Mouse (Mus musculus) limb, embryonic 13.5 days (tissue): Measurements from ENCODE around the gene Aox1. TPM values are rescaled to one million over a fixed set of nuclear protein-coding genes. Genes with fewer than 3 reads are reported as not detected.

Experiments
- ATAC-seq: fragments of 200-750 bp; cut with Nextera tagmentation; 2 replicates; pipeline ENCODE4 v1.8.0; 2017; ENCODE audit warnings: low read depth, moderate number of reproducible peaks, moderate TSS enrichment; ENCODE audit not compliant: low FRiP score
- H3K27ac ChIP-seq: fragments of 300-500 bp; sonication (generic); 2 replicates; pipeline ENCODE4 v1.5.1; 2015; ENCODE audit warnings: inconsistent platforms, mild to moderate bottlenecking, moderate library complexity
- H3K27me3 ChIP-seq: fragments of 300-500 bp; sonication (generic); 2 replicates; pipeline ENCODE4 v1.6.1; 2015; ENCODE audit warnings: mild to moderate bottlenecking, inconsistent platforms
- H3K36me3 ChIP-seq: fragments of 300-500 bp; sonication (generic); 2 replicates; pipeline ENCODE4 v1.6.1; 2015; ENCODE audit warnings: inconsistent platforms, mild to moderate bottlenecking, moderate library complexity
- H3K4me1 ChIP-seq: fragments of 300-500 bp; sonication (generic); 2 replicates; pipeline ENCODE4 v1.6.1; 2015; ENCODE audit warnings: inconsistent platforms
- H3K4me2 ChIP-seq: fragments of 300-500 bp; sonication (generic); replicated peaks from 2 replicates; pipeline ENCODE4 v1.6.1; 2015; ENCODE audit warnings: inconsistent platforms, mild to moderate bottlenecking, moderate library complexity
- H3K4me3 ChIP-seq: fragments of 300-500 bp; sonication (generic); 2 replicates; pipeline ENCODE4 v1.5.1; 2015; ENCODE audit warnings: moderate library complexity, mild to moderate bottlenecking, inconsistent platforms
- H3K9ac ChIP-seq: fragments of 300-500 bp; sonication (generic); 2 replicates; pipeline ENCODE4 v1.6.1; 2015; ENCODE audit warnings: mild to moderate bottlenecking, inconsistent platforms
- H3K9me3 ChIP-seq: fragments of 300-500 bp; sonication (generic); 2 replicates; pipeline ENCODE4 v1.6.1; 2016; ENCODE audit warnings: inconsistent platforms
- WGBS: fragments of 180-500 bp; shearing (Covaris S2); methylation state at CpG from one replicate; pipeline ENCODE4 v1.1.7; 2015; 5-methylcytosine and 5-hydroxymethylcytosine counted together
- polyA plus RNA-seq: library from polyadenylated mRNA; unstranded; fragments of >200 nt; fragmentation: Nextera tagmentation; extraction: Ambion mirVana; gene quantifications from 2 replicates; pipeline ENCODE4 v1.2.1, GENCODE M21; 2015

Gene Aox1
- polyA plus RNA-seq, 1 experiment from 2014 or later, result 0.38 TPM

- Histone ChIP-seq H3K9ac (no peak overlapping the region), H3K4me2 (no peak overlapping the region), H3K4me1 (no peaks in the 10 kb centered on the region), H3K36me3 (no peaks in the 10 kb centered on the region), H3K9me3 (no peaks in the 10 kb centered on the region), H3K27ac (no peak overlapping the region), H3K4me3 (no peak overlapping the region), H3K27me3 (no peaks in the 10 kb centered on the region)
- no peak for ATAC-seq
- WGBS, result 75% methylated on average over 6 of the region's 6 CpGs
These were observed 84.4 kb downstream of the Aox1 start for GRCm38 (mm10) chr1:58114021-58114560.

- Histone ChIP-seq H3K4me2 (no peak overlapping the region), H3K9me3 (no peaks in the 10 kb centered on the region), H3K27ac (no peak overlapping the region), H3K4me1 (no peaks in the 10 kb centered on the region), H3K27me3 (no peaks in the 10 kb centered on the region), H3K4me3 (no peak overlapping the region), H3K9ac (no peak overlapping the region), H3K36me3 (no peaks in the 10 kb centered on the region)
- 72% methylated on average over 12 of the region's 12 CpGs for WGBS
- ATAC-seq, result no peak
These were observed 85.1 kb downstream of the Aox1 start for GRCm38 (mm10) chr1:58114666-58115375.

GRCm38 (mm10) chr1:58118231-58118630 is 88.5 kb downstream of the Aox1 start:
- Histone ChIP-seq H3K4me2 (no peak overlapping the region), H3K9me3 (no peaks in the 10 kb centered on the region), H3K36me3 (no peaks in the 10 kb centered on the region), H3K9ac (no peak overlapping the region), H3K4me3 (no peak overlapping the region), H3K4me1 (no peaks in the 10 kb centered on the region), H3K27ac (no peak overlapping the region), H3K27me3 (no peaks in the 10 kb centered on the region)
- 90% methylated on average over 3 of the region's 3 CpGs for WGBS
- ATAC-seq, result no peak

- no peak overlapping the region for H3K27ac ChIP-seq
- H3K4me1 ChIP-seq, result no peaks in the 10 kb centered on the region
- WGBS, result 88% methylated on average over 8 of the region's 8 CpGs
- H3K4me2 ChIP-seq, result no peak overlapping the region
- H3K9ac ChIP-seq, result no peak overlapping the region
- no peaks in the 10 kb centered on the region for H3K27me3 ChIP-seq
- ATAC-seq, result no peak
- no peaks in the 10 kb centered on the region for H3K9me3 ChIP-seq
- H3K36me3 ChIP-seq, result no peaks in the 10 kb centered on the region
- H3K4me3 ChIP-seq, result no peak overlapping the region
These were observed 95.2 kb downstream of the Aox1 start for GRCm38 (mm10) chr1:58124901-58125300.

GRCm38 (mm10) chr1:58137891-58138290 is 108.2 kb downstream of the Aox1 start:
- no peak overlapping the region for H3K27ac ChIP-seq
- no peaks in the 10 kb centered on the region for H3K36me3 ChIP-seq
- H3K4me3 ChIP-seq, result no peak overlapping the region
- H3K4me2 ChIP-seq, result no peak overlapping the region
- H3K9ac ChIP-seq, result no peak overlapping the region
- H3K4me1 ChIP-seq, result no peaks in the 10 kb centered on the region
- no peak for ATAC-seq
- H3K27me3 ChIP-seq, result no peaks in the 10 kb centered on the region
- peaks cover 9% of the 10 kb centered on the region; the same call in 1 of the 2 replicates for H3K9me3 ChIP-seq

- no peaks in the 10 kb centered on the region for H3K4me1 ChIP-seq
- no peak overlapping the region for H3K9ac ChIP-seq
- H3K4me3 ChIP-seq, result no peak overlapping the region
- H3K27ac ChIP-seq, result no peak overlapping the region
- H3K27me3 ChIP-seq, result no peaks in the 10 kb centered on the region
- 90% methylated on average over 9 of the region's 9 CpGs for WGBS
- no peaks in the 10 kb centered on the region for H3K36me3 ChIP-seq
- ATAC-seq, result no peak
- H3K4me2 ChIP-seq, result no peak overlapping the region
- peaks cover 9% of the 10 kb centered on the region; the same call in 1 of the 2 replicates for H3K9me3 ChIP-seq
These were observed 109.3 kb downstream of the Aox1 start for GRCm38 (mm10) chr1:58138986-58139385.

GRCm38 (mm10) chr1:58140607-58141006 is 110.9 kb downstream of the Aox1 start:
- WGBS, result 85% methylated on average over 5 of the region's 5 CpGs
- no peak for ATAC-seq

GRCm38 (mm10) chr1:58144384-58145069 is 114.8 kb downstream of the Aox1 start:
- WGBS, result 70% methylated on average over 10 of the region's 10 CpGs
- no peaks in the 10 kb centered on the region for H3K27me3 ChIP-seq
- no peak overlapping the region for H3K27ac ChIP-seq
- no peaks in the 10 kb centered on the region for H3K4me1 ChIP-seq
- no peak overlapping the region for H3K4me2 ChIP-seq
- H3K9ac ChIP-seq, result no peak overlapping the region
- H3K4me3 ChIP-seq, result no peak overlapping the region
- peaks cover 3% of the 10 kb centered on the region; the same call in 1 of the 2 replicates for H3K9me3 ChIP-seq
- no peak for ATAC-seq
- no peaks in the 10 kb centered on the region for H3K36me3 ChIP-seq

More at GRCm38 (mm10) chr1:58140607-58141006, 110.9 kb downstream of the Aox1 start:
- H3K27ac ChIP-seq, result no peak overlapping the region
- H3K9ac ChIP-seq, result no peak overlapping the region
- H3K27me3 ChIP-seq, result no peaks in the 10 kb centered on the region
- no peak overlapping the region for H3K4me2 ChIP-seq
- H3K36me3 ChIP-seq, result no peaks in the 10 kb centered on the region
- H3K9me3 ChIP-seq, result peaks cover 9% of the 10 kb centered on the region; the same call in 1 of the 2 replicates
- no peak overlapping the region for H3K4me3 ChIP-seq
- H3K4me1 ChIP-seq, result no peaks in the 10 kb centered on the region

- WGBS, result 89% methylated on average over 10 of the region's 10 CpGs
- Histone ChIP-seq H3K4me3 (no peak overlapping the region), H3K27ac (no peak overlapping the region), H3K36me3 (no peaks in the 10 kb centered on the region), H3K4me2 (no peak overlapping the region), H3K27me3 (no peaks in the 10 kb centered on the region), H3K9ac (no peak overlapping the region), H3K4me1 (no peaks in the 10 kb centered on the region), H3K9me3 (no peaks in the 10 kb centered on the region)
- no peak for ATAC-seq
These were observed 116.3 kb downstream of the Aox1 start for GRCm38 (mm10) chr1:58146026-58146425.

- Histone ChIP-seq H3K9me3 (no peaks in the 10 kb centered on the region), H3K36me3 (no peaks in the 10 kb centered on the region), H3K9ac (no peak overlapping the region), H3K27me3 (no peaks in the 10 kb centered on the region), H3K27ac (no peak overlapping the region), H3K4me2 (no peak overlapping the region), H3K4me3 (no peak overlapping the region), H3K4me1 (no peaks in the 10 kb centered on the region)
- 67% methylated on average over 6 of the region's 6 CpGs for WGBS
- ATAC-seq, result no peak
These were observed 118.0 kb downstream of the Aox1 start for GRCm38 (mm10) chr1:58147776-58148175.

GRCm38 (mm10) chr1:58152247-58152646 is 122.5 kb downstream of the Aox1 start:
- ATAC-seq, result no peak
- no peaks in the 10 kb centered on the region for H3K9me3 ChIP-seq
- no peaks in the 10 kb centered on the region for H3K36me3 ChIP-seq
- H3K27ac ChIP-seq, result no peak overlapping the region
- WGBS, result 83% methylated on average over 8 of the region's 8 CpGs
- H3K27me3 ChIP-seq, result no peaks in the 10 kb centered on the region
- H3K4me1 ChIP-seq, result no peaks in the 10 kb centered on the region
- no peak overlapping the region for H3K4me2 ChIP-seq
- H3K9ac ChIP-seq, result no peak overlapping the region
- no peak overlapping the region for H3K4me3 ChIP-seq
